Mouse (Mus musculus) heart, embryonic 12.5 days (tissue): ENCODE measurements around the gene Hes3. TPM values are rescaled to one million over a fixed set of nuclear protein-coding genes. Genes with fewer than 3 reads are reported as not detected.
A peak's percentile ranks its signal among the peaks of the same experiment; 100 is the strongest.

Experiments
- ATAC-seq: fragments of 200-750 bp; cut with Nextera tagmentation; 2 replicates; pipeline ENCODE4 v1.8.0; 2017; ENCODE audit warnings: moderate TSS enrichment, moderate library complexity; ENCODE audit not compliant: insufficient number of reproducible peaks, low FRiP score
- H3K27ac ChIP-seq: fragments of 300-500 bp; sonication (generic); 2 replicates; pipeline ENCODE4 v1.5.1; 2016; ENCODE audit warnings: mild to moderate bottlenecking, moderate library complexity; ENCODE audit not compliant: poor library complexity, severe bottlenecking
- H3K27me3 ChIP-seq: fragments of 300-500 bp; sonication (generic); replicated peaks from 2 replicates; pipeline ENCODE4 v1.6.1; 2016; ENCODE audit warnings: mild to moderate bottlenecking, moderate library complexity
- H3K36me3 ChIP-seq: fragments of 300-500 bp; sonication (generic); 2 replicates; pipeline ENCODE4 v1.6.1; 2016; ENCODE audit warnings: mild to moderate bottlenecking, moderate library complexity
- H3K4me1 ChIP-seq: fragments of 300-500 bp; sonication (generic); replicated peaks from 2 replicates; pipeline ENCODE4 v1.6.1; 2016; ENCODE audit warnings: mild to moderate bottlenecking
- H3K4me2 ChIP-seq: fragments of 300-500 bp; sonication (generic); 2 replicates; pipeline ENCODE4 v1.6.1; 2016; ENCODE audit warnings: mild to moderate bottlenecking, moderate library complexity
- H3K4me3 ChIP-seq: fragments of 300-500 bp; sonication (generic); 2 replicates; pipeline ENCODE4 v1.5.1; 2016; ENCODE audit warnings: mild to moderate bottlenecking
- H3K9ac ChIP-seq: fragments of 300-500 bp; sonication (generic); 2 replicates; pipeline ENCODE4 v1.6.1; 2016; ENCODE audit warnings: mild to moderate bottlenecking, moderate library complexity
- H3K9me3 ChIP-seq: fragments of 300-500 bp; sonication (generic); replicated peaks from 2 replicates; pipeline ENCODE4 v1.6.1; 2016; ENCODE audit warnings: mild to moderate bottlenecking, moderate library complexity
- WGBS: fragments of 180-500 bp; shearing (Covaris S2); methylation state at CpG from one replicate; pipeline ENCODE4 v1.1.7; 2016; 5-methylcytosine and 5-hydroxymethylcytosine counted together
- polyA plus RNA-seq: library from polyadenylated mRNA; unstranded; fragments of >200 nt; fragmentation: Nextera tagmentation; extraction: Ambion mirVana; gene quantifications from 2 replicates; pipeline ENCODE4 v1.2.1, GENCODE M21; 2016

Hes3 gene
- polyA plus RNA-seq, result not detected in 2 replicates

DNA sequence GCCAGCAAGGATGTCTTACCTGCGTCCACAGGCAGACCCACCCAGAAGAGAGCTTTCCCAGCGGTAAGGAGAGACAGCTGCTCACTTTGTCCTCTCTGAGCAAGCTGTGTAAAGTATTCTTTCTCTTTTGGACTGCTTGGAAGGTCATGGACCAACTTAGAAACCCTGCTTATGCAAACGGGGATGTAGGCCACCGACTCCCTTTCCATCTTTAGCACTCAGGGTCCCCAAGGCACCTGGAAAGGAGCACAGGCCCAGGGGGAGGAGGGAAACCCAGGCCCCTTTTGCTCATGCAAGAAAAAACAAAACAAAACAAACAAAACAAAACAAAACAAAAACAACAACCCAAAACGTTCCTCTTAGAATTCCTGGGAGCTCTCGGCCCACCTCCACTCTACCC lies at the start of gene Hes3:
Gene Hes3 (minus strand): TSS at position 101 of the 400 bp plus-strand sequence.
- 26% methylated on average over 6 of the region's 6 CpGs for WGBS
- no peak for ATAC-seq
- Histone ChIP-seq H3K9ac (no peak within 1 kb of the TSS), H3K4me1 (peaks cover 16% of the 10 kb centered on the region), H3K27me3 (peaks cover 66% of the 10 kb centered on the region), H3K9me3 (no peaks in the 10 kb centered on the region), H3K27ac (no peak within 1 kb of the TSS), H3K4me2 (peak within 1 kb of the TSS; percentile 51), H3K4me3 (peak within 1 kb of the TSS; percentile 7; the same call in 1 of the 2 replicates), H3K36me3 (no peaks in the 10 kb centered on the region)

DNA sequence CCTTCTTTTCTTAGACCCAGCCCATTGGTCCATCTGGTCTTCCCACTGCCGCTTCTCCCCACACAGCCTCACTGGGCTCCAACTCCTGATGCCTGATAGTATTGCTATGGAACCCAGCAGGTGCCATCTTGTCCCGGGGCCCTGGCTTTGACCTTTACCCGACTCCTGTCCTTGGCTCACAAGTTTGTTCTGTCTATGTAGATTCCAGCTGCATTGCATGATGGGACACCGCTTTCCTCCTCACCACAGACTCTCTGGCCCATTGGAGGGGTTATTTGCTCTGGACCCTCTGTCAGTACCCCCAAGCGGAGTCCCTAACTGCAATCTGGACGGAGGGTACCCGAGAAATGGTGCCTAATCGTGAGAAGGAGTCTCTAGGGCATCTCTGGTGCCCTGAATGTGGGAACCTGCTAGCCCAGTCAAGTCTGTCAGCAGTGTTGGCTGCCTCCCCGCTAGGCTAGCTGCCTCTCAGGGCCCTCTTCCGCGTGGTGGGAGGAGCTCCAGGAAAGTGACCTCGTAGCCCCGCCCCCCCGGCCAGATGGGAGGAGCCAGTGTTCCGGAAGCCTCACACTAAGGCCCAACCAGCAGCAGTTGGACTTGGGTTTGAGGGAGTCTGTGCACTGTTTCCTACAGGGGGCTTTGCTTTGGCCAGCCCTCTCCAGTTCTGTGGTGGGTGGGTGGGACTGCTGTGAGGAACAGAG lies 49.3 kb upstream of the Hes3 start:
- Histone ChIP-seq H3K4me1 (peaks cover 35% of the 10 kb centered on the region), H3K4me3 (no peak overlapping the region), H3K4me2 (no peak overlapping the region), H3K9me3 (no peaks in the 10 kb centered on the region), H3K27me3 (peaks cover 91% of the 10 kb centered on the region), H3K36me3 (peaks cover 2% of the 10 kb centered on the region; the same call in 1 of the 2 replicates), H3K27ac (no peak overlapping the region), H3K9ac (no peak overlapping the region)
- WGBS, result 32% methylated on average over 15 of the region's 15 CpGs
- ATAC-seq, result no peak

DNA sequence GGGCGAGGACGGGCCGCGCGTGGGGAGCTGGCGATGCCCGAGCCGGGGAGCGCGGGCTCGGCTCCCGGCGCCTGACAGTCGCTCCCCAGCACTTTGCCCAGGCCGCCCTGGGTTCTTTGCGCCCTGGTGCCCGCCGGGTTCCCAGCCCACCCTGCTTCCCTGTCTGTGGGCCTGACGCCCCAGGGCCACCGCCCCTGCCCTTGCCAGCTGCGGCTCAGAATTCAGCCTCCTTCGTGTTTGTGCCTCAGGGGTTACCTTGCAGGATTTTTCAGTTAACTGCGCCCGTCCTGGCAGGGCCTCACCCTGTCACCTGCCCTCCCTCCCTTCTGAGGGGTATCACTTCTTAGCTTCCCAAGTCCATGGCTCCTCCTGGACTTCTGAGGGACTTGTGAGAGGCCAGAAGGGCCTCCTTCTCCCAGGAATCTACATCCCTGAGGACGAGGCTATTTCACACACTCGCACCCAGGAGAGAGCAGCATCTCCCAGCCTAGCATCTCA lies 47.9 kb upstream of the Hes3 start:
- Histone ChIP-seq H3K4me3 (peak overlapping the region; percentile 63), H3K27ac (no peak overlapping the region), H3K36me3 (peaks cover 16% of the 10 kb centered on the region), H3K9ac (peak overlapping the region; percentile 64), H3K4me2 (peak overlapping the region; percentile 97), H3K27me3 (peaks cover 86% of the 10 kb centered on the region), H3K9me3 (no peaks in the 10 kb centered on the region), H3K4me1 (peaks cover 22% of the 10 kb centered on the region)
- WGBS, result 3% methylated on average over 26 of the region's 26 CpGs
- no peak for ATAC-seq

DNA sequence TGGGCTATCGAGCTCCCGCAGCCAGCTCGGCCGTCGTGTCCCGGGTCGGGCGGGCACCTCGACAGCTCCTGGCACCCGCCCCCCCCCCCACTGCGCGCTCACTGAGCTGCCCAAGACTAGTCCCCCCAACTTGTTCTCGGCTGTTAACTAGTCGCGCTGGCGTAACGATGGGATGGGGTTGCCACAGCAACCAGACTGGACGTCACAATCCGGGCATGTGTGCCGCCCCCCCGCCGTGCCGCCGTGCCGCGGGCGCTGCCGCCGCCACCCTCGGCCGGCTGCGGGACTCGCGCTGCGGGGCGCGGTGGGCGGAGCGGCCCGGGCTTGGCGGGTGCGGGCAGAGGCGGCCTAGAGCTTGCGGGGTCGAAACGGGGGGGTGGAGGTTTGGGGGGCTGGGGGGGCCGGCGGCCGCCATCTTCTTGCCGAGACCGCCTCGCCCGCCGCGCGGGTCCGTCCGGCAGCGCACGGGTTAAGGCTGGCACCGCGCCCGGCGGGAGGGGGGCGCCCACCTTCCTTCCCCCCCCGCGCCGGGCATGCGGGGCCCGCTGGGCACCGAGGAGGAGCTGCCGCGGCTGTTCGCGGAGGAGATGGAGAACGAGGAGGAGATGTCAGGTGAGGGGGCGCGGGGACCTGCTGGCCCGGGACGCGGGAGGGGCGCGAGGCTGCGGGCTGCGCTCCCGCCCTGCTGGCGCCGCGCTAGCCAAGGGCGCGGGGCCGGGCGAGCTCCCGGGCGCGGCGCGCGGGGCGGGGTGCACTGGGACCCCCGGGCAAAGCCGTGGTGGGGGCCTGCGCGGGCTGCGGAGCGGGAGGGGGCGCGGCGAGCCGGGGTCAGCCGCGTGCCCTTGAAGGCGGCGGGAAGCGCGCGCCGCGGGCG lies 47.2 kb upstream of the Hes3 start, which contains the start of gene Chd5:
Gene Chd5 (plus strand): TSS at position 233 of the 874 bp plus-strand sequence.
- WGBS, result 3% methylated on average over 102 of the region's 120 CpGs
- peak within 1 kb of the TSS; percentile 64 for H3K9ac ChIP-seq
- H3K9me3 ChIP-seq, result no peaks in the 10 kb centered on the region
- peak within 1 kb of the TSS; percentile 63 for H3K4me3 ChIP-seq
- peaks cover 23% of the 10 kb centered on the region for H3K36me3 ChIP-seq
- H3K4me1 ChIP-seq, result peaks cover 18% of the 10 kb centered on the region
- ATAC-seq, result no peak
- peaks cover 79% of the 10 kb centered on the region for H3K27me3 ChIP-seq
- no peak within 1 kb of the TSS for H3K27ac ChIP-seq
- H3K4me2 ChIP-seq, result peak within 1 kb of the TSS; percentile 97

DNA sequence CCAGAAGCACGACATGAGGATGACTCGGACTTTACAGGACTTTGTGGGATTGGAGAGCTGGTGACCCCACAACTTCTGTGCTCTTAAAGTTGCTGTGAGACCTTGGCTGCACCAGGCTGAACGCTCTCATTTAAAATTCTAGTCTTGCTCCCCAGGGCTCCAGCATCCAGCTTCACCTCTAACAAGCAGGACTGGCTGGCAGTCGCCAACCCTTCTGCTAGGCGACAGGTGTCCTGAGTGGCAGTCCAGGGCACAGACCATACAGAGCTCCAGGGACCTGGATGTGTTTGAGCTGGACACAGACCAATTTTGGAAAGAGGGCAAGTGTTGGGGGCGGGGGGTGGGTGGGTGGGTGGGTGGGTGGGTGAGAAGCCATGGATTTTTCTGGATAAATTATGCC lies 46.3 kb upstream of the Hes3 start:
- 34% methylated on average over 6 of the region's 6 CpGs for WGBS
- H3K27me3 ChIP-seq, result peaks cover 71% of the 10 kb centered on the region

DNA sequence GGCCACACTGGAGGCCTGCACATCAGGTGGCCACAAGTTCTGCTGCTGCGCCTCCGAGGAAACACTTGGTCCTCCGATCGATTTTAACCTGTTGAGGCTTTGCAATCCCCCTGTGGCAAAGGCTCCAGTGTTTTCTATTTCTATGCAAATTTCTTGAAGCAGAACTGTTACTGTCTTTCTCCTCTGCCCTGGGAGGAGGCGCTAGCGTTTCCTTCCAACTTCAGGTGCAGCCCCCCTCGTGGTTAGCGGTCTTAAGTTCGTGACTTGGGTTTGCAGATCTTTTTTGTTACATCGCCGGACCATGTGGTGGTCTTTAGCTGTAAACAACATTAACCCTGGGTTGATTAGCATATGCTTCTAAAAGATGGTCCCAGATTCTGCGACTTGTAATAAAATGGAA lies 42.1 kb upstream of the Hes3 start:
- no peaks in the 10 kb centered on the region for H3K9me3 ChIP-seq
- no peak overlapping the region for H3K4me3 ChIP-seq
- no peak overlapping the region for H3K27ac ChIP-seq
- peaks cover 73% of the 10 kb centered on the region for H3K36me3 ChIP-seq
- H3K27me3 ChIP-seq, result peaks cover 30% of the 10 kb centered on the region
- H3K4me2 ChIP-seq, result no peak overlapping the region
- H3K9ac ChIP-seq, result no peak overlapping the region
- ATAC-seq, result no peak
- WGBS, result 97% methylated on average over 12 of the region's 12 CpGs
- H3K4me1 ChIP-seq, result peaks cover 6% of the 10 kb centered on the region

More for the DNA sequence above, 46.3 kb upstream of the Hes3 start:
- H3K9ac ChIP-seq, result no peak overlapping the region
- no peak overlapping the region for H3K27ac ChIP-seq
- no peak for ATAC-seq
- peaks cover 31% of the 10 kb centered on the region for H3K36me3 ChIP-seq
- 0 out of 2 replicates have a peak overlapping the region, but pooled peaks have one; percentile 97 for H3K4me2 ChIP-seq
- H3K4me1 ChIP-seq, result peaks cover 18% of the 10 kb centered on the region
- H3K4me3 ChIP-seq, result no peak overlapping the region
- H3K9me3 ChIP-seq, result no peaks in the 10 kb centered on the region

DNA sequence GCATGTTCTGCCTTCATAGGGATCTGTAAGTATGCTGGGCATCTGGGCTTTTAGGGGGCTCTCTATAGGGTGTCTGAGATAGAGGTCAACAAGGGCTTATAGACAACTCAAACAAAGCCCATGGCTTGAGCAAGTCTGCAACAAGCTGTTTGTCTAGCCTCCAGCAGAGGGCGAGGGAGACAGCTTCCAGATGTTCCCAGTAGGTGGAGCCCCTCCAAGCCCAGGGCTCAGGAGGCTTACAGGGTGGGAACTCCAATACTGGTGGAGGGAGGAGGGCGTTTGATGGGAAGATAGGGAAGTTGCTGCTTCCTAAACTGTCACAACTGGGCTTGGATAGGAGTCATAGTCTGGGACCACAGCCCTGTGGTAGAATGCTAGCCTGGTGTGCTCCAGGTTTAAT lies 41.5 kb upstream of the Hes3 start:
- Histone ChIP-seq H3K36me3 (peaks cover 78% of the 10 kb centered on the region), H3K9me3 (no peaks in the 10 kb centered on the region), H3K4me3 (no peak overlapping the region), H3K9ac (no peak overlapping the region), H3K27me3 (peaks cover 24% of the 10 kb centered on the region), H3K27ac (no peak overlapping the region), H3K4me1 (no peaks in the 10 kb centered on the region), H3K4me2 (no peak overlapping the region)
- 36% methylated on average over 2 of the region's 2 CpGs for WGBS
- peak; percentile 51; the same call in 1 of the 2 replicates for ATAC-seq

DNA sequence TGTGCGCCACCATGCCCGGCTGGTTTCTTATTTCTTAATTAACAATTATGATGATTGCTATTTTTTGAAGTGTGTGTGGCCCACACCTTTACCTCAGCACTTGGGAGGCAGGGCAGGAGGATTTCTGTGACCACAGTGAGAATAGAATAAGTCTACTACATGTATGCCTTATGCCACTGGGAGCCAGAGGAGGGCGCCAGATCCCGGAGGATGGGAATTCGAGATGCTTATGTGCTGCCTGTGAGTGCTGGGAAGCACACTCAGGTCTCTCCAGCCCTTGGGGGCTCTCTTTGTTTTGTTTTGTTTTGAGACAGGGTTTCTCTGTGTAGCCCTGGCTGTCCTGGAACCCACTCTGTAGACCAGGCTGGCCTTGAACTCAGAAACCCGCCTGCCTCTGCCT lies 37.2 kb upstream of the Hes3 start:
- H3K27ac ChIP-seq, result no peak overlapping the region
- H3K9ac ChIP-seq, result no peak overlapping the region
- WGBS, result 80% methylated on average over 6 of the region's 6 CpGs
- H3K36me3 ChIP-seq, result peaks cover 64% of the 10 kb centered on the region
- no peak overlapping the region for H3K4me3 ChIP-seq
- no peak for ATAC-seq
- H3K27me3 ChIP-seq, result no peaks in the 10 kb centered on the region
- H3K4me2 ChIP-seq, result no peak overlapping the region
- no peaks in the 10 kb centered on the region for H3K9me3 ChIP-seq
- peaks cover 13% of the 10 kb centered on the region for H3K4me1 ChIP-seq

DNA sequence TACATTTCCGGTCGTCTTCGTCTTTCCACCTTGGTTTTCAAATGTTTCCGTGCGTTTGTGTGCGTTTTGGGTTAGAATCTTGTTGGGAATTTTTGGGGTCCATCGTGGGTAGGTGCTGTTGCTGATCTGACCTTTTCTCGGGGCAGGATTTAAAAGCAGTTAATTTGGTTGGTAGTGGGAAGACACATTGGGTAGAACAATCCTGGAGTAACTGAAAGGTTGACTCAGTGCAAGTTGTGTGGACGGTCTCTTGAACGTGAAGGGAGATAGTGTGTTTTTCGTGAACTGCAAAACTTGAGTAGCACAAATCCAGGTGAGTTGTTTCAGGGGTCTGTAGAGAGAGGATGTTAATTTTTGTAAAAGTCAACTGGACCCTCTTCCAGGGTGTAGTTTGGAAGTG lies 35.1 kb upstream of the Hes3 start:
- H3K4me2 ChIP-seq, result peak overlapping the region; percentile 84
- WGBS, result under 1% methylated on average over 11 of the region's 11 CpGs
- ATAC-seq, result no peak

DNA sequence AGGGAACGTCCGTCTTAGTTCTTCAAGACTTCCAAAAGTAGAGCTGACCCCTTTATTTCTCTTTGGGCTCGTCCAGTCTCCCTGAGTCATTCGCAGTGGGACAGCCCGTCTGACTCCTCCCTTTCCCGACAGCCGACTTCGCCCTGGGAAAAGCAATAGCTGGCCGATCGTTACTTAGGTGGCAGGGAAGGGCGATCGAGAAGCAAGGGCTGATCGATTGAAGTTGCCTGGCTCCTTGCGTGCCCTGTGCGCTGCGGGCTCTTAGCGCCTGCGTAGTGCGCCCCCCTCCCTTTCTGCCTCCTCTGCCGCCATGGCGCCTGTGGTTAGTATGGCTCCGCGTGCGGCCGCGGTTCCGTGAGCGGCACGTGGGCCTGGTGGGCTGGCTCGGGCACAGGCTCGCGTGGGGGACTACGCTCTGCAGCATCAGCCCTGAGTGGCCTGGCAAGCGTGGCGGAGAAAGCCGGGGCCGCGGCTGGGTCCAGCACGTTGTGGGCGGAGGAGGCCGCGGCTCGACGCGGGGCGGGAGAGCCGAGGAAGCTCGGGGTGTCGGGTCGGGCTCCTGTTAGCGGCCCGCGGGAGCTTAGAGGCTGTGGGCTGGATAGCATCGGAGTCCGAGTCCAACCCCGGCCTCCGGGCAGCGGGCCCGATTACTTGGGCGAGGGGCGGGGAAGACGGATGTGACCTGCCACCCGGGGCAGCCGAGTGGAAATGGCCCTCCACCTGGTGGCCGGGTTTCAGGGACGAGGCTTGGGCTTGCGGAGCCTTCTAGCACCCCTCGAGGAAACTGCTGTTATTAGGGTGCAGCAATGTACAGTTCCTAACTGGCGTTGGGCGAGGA lies 34.3 kb upstream of the Hes3 start, which contains the start of gene Rpl22:
Gene Rpl22 (plus strand): TSS at position 169 of the 838 bp plus-strand sequence.
- under 1% methylated on average over 70 of the region's 70 CpGs for WGBS
- H3K27ac ChIP-seq, result peak within 1 kb of the TSS; percentile 74
- peaks cover 35% of the 10 kb centered on the region for H3K36me3 ChIP-seq
- no peaks in the 10 kb centered on the region for H3K27me3 ChIP-seq
- H3K9ac ChIP-seq, result peak within 1 kb of the TSS; percentile 95
- H3K4me1 ChIP-seq, result peaks cover 13% of the 10 kb centered on the region
- peak; percentile 96 for ATAC-seq
- H3K4me3 ChIP-seq, result peak within 1 kb of the TSS; percentile 95
- peak within 1 kb of the TSS; percentile 84 for H3K4me2 ChIP-seq
- H3K9me3 ChIP-seq, result no peaks in the 10 kb centered on the region

More for the DNA sequence above, 35.1 kb upstream of the Hes3 start:
- Histone ChIP-seq H3K9ac (peak overlapping the region; percentile 95), H3K9me3 (no peaks in the 10 kb centered on the region), H3K4me3 (peak overlapping the region; percentile 95), H3K27ac (no peak overlapping the region), H3K27me3 (no peaks in the 10 kb centered on the region), H3K4me1 (peaks cover 13% of the 10 kb centered on the region), H3K36me3 (peaks cover 42% of the 10 kb centered on the region)
